Mouse (Mus musculus) CH12.LX (cell line): ENCODE data around the gene Gm28710. TPM values are rescaled to one million over a fixed set of nuclear protein-coding genes. Genes with fewer than 3 reads are reported as not detected.

ENCODE experiments used
- DNase-seq: peaks from one replicate; pipeline ENCODE4 v3.0.0-alpha.2; 2013; ENCODE audit errors: extremely low read depth
- H3K27ac ChIP-seq: 2 replicates; pipeline ENCODE4 v1.5.1; 2012; ENCODE audit warnings: low read depth, mild to moderate bottlenecking, control low read depth, moderate library complexity; ENCODE audit not compliant: insufficient read depth
- H3K27me3 ChIP-seq: replicated peaks from 2 replicates; pipeline ENCODE3; 2012; ENCODE audit warnings: inconsistent platforms
- H3K36me3 ChIP-seq, 2 experiments: replicated peaks in 1 of 2; 2 replicates each; pipeline versions ENCODE3 to v1.6.1; 2012; ENCODE audit warnings: inconsistent platforms in 1 of 2, low read length in 1 of 2, mild to moderate bottlenecking in 1 of 2, mixed read lengths in 1 of 2, moderate library complexity in 1 of 2; ENCODE audit not compliant: control insufficient read depth in 1 of 2, insufficient read depth in 1 of 2
- H3K4me1 ChIP-seq, 2 experiments: 2 replicates each; pipeline ENCODE4 v1.6.1; 2012; ENCODE audit warnings: inconsistent platforms in 1 of 2, moderate library complexity in 1 of 2; ENCODE audit not compliant: insufficient read depth in 2 of 2, control insufficient read depth in 1 of 2
- H3K4me2 ChIP-seq: 2 replicates; pipeline ENCODE4 v1.6.1; 2012; ENCODE audit warnings: low read depth, mild to moderate bottlenecking, control low read depth; ENCODE audit not compliant: poor library complexity, insufficient read depth, severe bottlenecking
- H3K4me3 ChIP-seq, 3 experiments: fragments of 150-350 bp in 1 of 3; sonication (generic) in 1 of 3; replicated peaks in 1 of 3; 2 replicates each; pipeline versions ENCODE3 to v1.5.1; 2011 to 2012; ENCODE audit warnings: low read depth in 2 of 3, low read length in 2 of 3, mild to moderate bottlenecking in 2 of 3, moderate library complexity in 2 of 3, control low read depth in 1 of 3, improper control_type of control experiment in 1 of 3, inconsistent platforms in 1 of 3, mixed read lengths in 1 of 3; ENCODE audit not compliant: poor library complexity in 1 of 3
- H3K79me2 ChIP-seq: replicated peaks from 2 replicates; pipeline ENCODE4 v1.6.1; 2012; ENCODE audit warnings: mild to moderate bottlenecking, moderate library complexity; ENCODE audit not compliant: control insufficient read depth, poor library complexity, insufficient read depth, severe bottlenecking; ENCODE audit errors: extremely low read depth
- H3K9ac ChIP-seq: 2 replicates; pipeline ENCODE4 v1.6.1; 2012; ENCODE audit warnings: low read depth, mild to moderate bottlenecking, control low read depth, moderate library complexity; ENCODE audit not compliant: insufficient read depth
- H3K9me3 ChIP-seq: replicated peaks from 2 replicates; pipeline ENCODE3; 2012; ENCODE audit warnings: low read length, inconsistent platforms, mixed read lengths
- BHLHE40 ChIP-seq: IDR thresholded peaks from 2 replicates; pipeline ENCODE4 v1.6.1; 2011; ENCODE audit warnings: mild to moderate bottlenecking, low read depth, low read length, improper control_type of control experiment
- CHD1 ChIP-seq: IDR thresholded peaks from 2 replicates; pipeline ENCODE4 v1.6.1; 2012; ENCODE audit warnings: low read depth, low read length, improper control_type of control experiment, inconsistent platforms
- CHD2 ChIP-seq: IDR thresholded peaks from 2 replicates; pipeline ENCODE4 v1.6.1; 2011; ENCODE audit warnings: low read length, improper control_type of control experiment
- ELF1 ChIP-seq: IDR thresholded peaks from 2 replicates; pipeline ENCODE4 v1.6.1; 2014; ENCODE audit warnings: low read depth, mild to moderate bottlenecking, inconsistent platforms, low read length, improper control_type of control experiment
- EP300 ChIP-seq: IDR thresholded peaks from 2 replicates; pipeline ENCODE4 v1.6.1; 2011; ENCODE audit warnings: low read length, improper control_type of control experiment
- GABPA ChIP-seq: IDR thresholded peaks from 2 replicates; pipeline ENCODE4 v1.6.1; 2012; ENCODE audit warnings: low read depth, low read length, improper control_type of control experiment, inconsistent platforms; ENCODE audit not compliant: insufficient replicate concordance
- HCFC1 ChIP-seq: IDR thresholded peaks from 2 replicates; pipeline ENCODE4 v1.6.1; 2012; ENCODE audit warnings: low read depth, mild to moderate bottlenecking, inconsistent platforms, low read length, improper control_type of control experiment
- KAT2A ChIP-seq: IDR thresholded peaks from 2 replicates; pipeline ENCODE4 v1.6.1; 2012; ENCODE audit warnings: low read length, improper control_type of control experiment, inconsistent platforms; ENCODE audit not compliant: insufficient replicate concordance
- MAFK ChIP-seq: IDR thresholded peaks from 2 replicates; pipeline ENCODE4 v1.6.1; 2011; ENCODE audit warnings: low read length, improper control_type of control experiment; ENCODE audit not compliant: insufficient replicate concordance
- MAX ChIP-seq: IDR thresholded peaks from 2 replicates; pipeline ENCODE4 v1.6.1; 2011; ENCODE audit warnings: low read length, improper control_type of control experiment
- MEF2A ChIP-seq: IDR thresholded peaks from 2 replicates; pipeline ENCODE4 v1.6.1; 2014; ENCODE audit warnings: low read depth, mild to moderate bottlenecking, inconsistent platforms, low read length, improper control_type of control experiment, borderline replicate concordance
- MXI1 ChIP-seq: IDR thresholded peaks from 2 replicates; pipeline ENCODE4 v1.6.1; 2011; ENCODE audit warnings: mild to moderate bottlenecking, low read depth, low read length, improper control_type of control experiment
- MYC ChIP-seq: IDR thresholded peaks from 2 replicates; pipeline ENCODE4 v1.6.1; 2011; ENCODE audit warnings: low read depth, mild to moderate bottlenecking, improper control_type of control experiment, low read length
- NELFE ChIP-seq: IDR thresholded peaks from 2 replicates; pipeline ENCODE4 v1.6.1; 2011; ENCODE audit warnings: low read depth, low read length, improper control_type of control experiment
- PAX5 ChIP-seq: IDR thresholded peaks from 2 replicates; pipeline ENCODE4 v1.6.1; 2012; ENCODE audit warnings: low read length, inconsistent platforms, mixed read lengths
- POLR2A ChIP-seq: IDR thresholded peaks from 2 replicates; pipeline ENCODE4 v1.6.1; 2011; ENCODE audit warnings: low read depth, mild to moderate bottlenecking, improper control_type of control experiment, low read length
- RAD21 ChIP-seq: IDR thresholded peaks from 2 replicates; pipeline ENCODE4 v1.6.1; 2011; ENCODE audit warnings: low read depth, mild to moderate bottlenecking, low read length, improper control_type of control experiment, moderate library complexity
- RCOR1 ChIP-seq: conservative IDR thresholded peaks from 2 replicates; pipeline ENCODE4 v1.6.1; 2012; ENCODE audit warnings: low read depth, mild to moderate bottlenecking, inconsistent platforms, low read length, improper control_type of control experiment
- SIN3A ChIP-seq: IDR thresholded peaks from 2 replicates; pipeline ENCODE4 v1.6.1; 2012; ENCODE audit warnings: low read length, improper control_type of control experiment, inconsistent platforms
- SMC3 ChIP-seq: IDR thresholded peaks from 2 replicates; pipeline ENCODE4 v1.6.1; 2011; ENCODE audit warnings: low read depth, low read length, improper control_type of control experiment
- TBP ChIP-seq: conservative IDR thresholded peaks from 2 replicates; pipeline ENCODE4 v1.6.1; 2011; ENCODE audit warnings: low read depth, low read length, improper control_type of control experiment
- UBTF ChIP-seq: IDR thresholded peaks from 2 replicates; pipeline ENCODE4 v1.6.1; 2012; ENCODE audit warnings: low read depth, mild to moderate bottlenecking, inconsistent platforms, low read length, improper control_type of control experiment, moderate library complexity
- USF1 ChIP-seq: IDR thresholded peaks from 2 replicates; pipeline ENCODE4 v1.6.1; 2014; ENCODE audit warnings: low read depth, mild to moderate bottlenecking, inconsistent platforms, low read length, improper control_type of control experiment
- USF2 ChIP-seq: conservative IDR thresholded peaks from 2 replicates; pipeline ENCODE4 v1.6.1; 2011; ENCODE audit warnings: low read depth, low read length, improper control_type of control experiment
- ZKSCAN1 ChIP-seq: IDR thresholded peaks from 2 replicates; pipeline ENCODE4 v1.6.1; 2012; ENCODE audit warnings: low read depth, inconsistent platforms, low read length, improper control_type of control experiment, borderline replicate concordance
- ZMIZ1 ChIP-seq: IDR thresholded peaks from 2 replicates; pipeline ENCODE4 v1.6.1; 2012; ENCODE audit warnings: low read depth, mild to moderate bottlenecking, inconsistent platforms, low read length, improper control_type of control experiment
- ZNF384 ChIP-seq: IDR thresholded peaks from 2 replicates; pipeline ENCODE4 v1.6.1; 2012; ENCODE audit warnings: low read depth, low read length, improper control_type of control experiment, inconsistent platforms
- dilution Hi-C: fragments of 300-500 bp; cut with MboI; formaldehyde crosslinking; loops from 2 replicates; pipeline ENCODE4 v1.14.3; 2020; ENCODE audit warnings: low sequenced_read_pairs; ENCODE audit not compliant: extremely low pct_unique_long_range_greater_than_20kb, extremely low pct_ligation_motif_present
- in situ Hi-C: fragments of 300-500 bp; cut with MboI; formaldehyde crosslinking; loops from 3 replicates; pipeline ENCODE4 v1.14.3; 2019; ENCODE audit warnings: low sequenced_read_pairs, low pct_ligation_motif_present, low pct_unique_long_range_greater_than_20kb, mixed read lengths
- polyA plus RNA-seq: library from polyadenylated mRNA; unstranded; fragments of >175 nt; gene quantifications from 2 replicates; pipeline ENCODE4 v1.2.1, GENCODE M21; 2012; ENCODE audit warnings: low read depth; ENCODE audit not compliant: insufficient read length
- total RNA-seq, 2 experiments: library from RNA; depleted of rRNA; stranded (reverse); fragments of 300-350 nt in 1 of 2; fragments of >200 nt in 1 of 2; gene quantifications; 2 replicates each; pipeline ENCODE4 v1.2.3; 2012 to 2014

Gene Gm28710
- total and polyA plus RNA-seq, 3 experiments: not detected

DNA sequence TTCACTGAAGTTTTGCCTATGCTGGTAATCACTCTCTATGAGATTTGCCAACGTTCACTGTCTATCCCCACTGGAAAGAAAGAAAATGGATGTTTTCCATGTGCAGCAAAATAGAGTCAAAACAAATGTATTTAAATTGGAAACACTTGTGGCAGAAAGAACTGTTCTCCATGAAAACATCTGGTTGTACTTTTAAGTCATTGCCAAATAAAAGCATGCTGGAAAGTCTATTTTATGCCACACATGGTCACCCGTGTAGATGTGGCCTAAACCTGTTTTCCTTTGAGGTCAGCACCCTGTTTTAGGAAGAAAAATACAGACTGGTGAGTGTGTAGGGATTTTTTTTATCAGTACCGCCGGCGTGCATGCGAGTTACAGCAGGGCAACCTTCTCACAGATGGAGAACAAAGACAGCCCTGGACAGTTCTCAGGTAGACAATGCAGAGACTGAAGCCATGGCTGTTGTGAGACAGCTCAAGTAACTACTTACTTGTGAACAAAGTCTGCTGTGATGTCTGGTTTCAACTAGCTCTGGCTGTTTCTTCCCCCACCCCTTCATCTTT is 12.9 kb upstream of the Gm28710 start:
- Histone ChIP-seq H3K27ac (no peak overlapping the region), H3K9me3 (no peaks in the 10 kb centered on the region), H3K27me3 (no peaks in the 10 kb centered on the region), H3K36me3 (no peaks in the 10 kb centered on the region), H3K4me3 (no peak overlapping the region), H3K4me1 (no peaks in the 10 kb centered on the region), H3K79me2 (no peaks in the 10 kb centered on the region), H3K9ac (no peak overlapping the region), H3K4me2 (no peak overlapping the region)
- TF ChIP-seq EP300: no peak
- TF ChIP-seq NELFE: no peak
- no peak for TF ChIP-seq SMC3
- no peak for TF ChIP-seq ELF1
- no peak for TF ChIP-seq CHD2
- dilution Hi-C loops: no loop called here
- DNase-seq: no peak
- in situ Hi-C loops: no loop called here

DNA sequence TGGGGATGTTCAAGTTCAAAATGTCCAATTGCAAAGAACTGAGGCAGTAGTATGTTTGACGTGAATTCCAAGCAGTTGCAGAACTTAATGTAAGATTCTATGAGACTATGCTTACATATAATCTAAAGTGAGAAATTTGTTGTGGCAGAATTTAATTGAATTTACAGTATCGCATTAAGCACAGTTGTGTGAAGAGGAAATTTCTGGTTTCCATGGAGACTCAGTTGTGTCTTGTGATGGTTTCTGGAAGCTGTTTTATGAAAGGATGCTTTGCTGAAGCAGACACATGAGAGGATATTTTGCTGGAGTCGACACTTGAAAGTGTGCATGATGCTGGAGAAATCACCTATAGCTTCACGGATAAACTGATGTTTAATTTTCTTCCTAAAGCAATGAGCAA is 6.0 kb upstream of the Gm28710 start:
- H3K79me2 ChIP-seq: no peaks in the 10 kb centered on the region
- H3K27me3 ChIP-seq: no peaks in the 10 kb centered on the region
- no peaks in the 10 kb centered on the region for H3K36me3 ChIP-seq
- no peak overlapping the region for H3K4me2 ChIP-seq
- no peak overlapping the region for H3K4me3 ChIP-seq
- no peak for DNase-seq
- in situ Hi-C loops (no loop called here), dilution Hi-C loops (no loop called here)
- H3K27ac ChIP-seq: no peak overlapping the region
- no peak overlapping the region for H3K9ac ChIP-seq
- H3K4me1 ChIP-seq: no peaks in the 10 kb centered on the region
- no peaks in the 10 kb centered on the region for H3K9me3 ChIP-seq
- no peak for TF ChIP-seq ZKSCAN1
- no peak for TF ChIP-seq UBTF
- TF ChIP-seq GABPA: no peak
- TF ChIP-seq ZNF384: no peak
- TF ChIP-seq MAFK: no peak
- no peak for TF ChIP-seq MXI1
- no peak for TF ChIP-seq RCOR1
- TF ChIP-seq USF2: no peak
- TF ChIP-seq ZMIZ1: no peak
- TF ChIP-seq USF1: no peak

DNA sequence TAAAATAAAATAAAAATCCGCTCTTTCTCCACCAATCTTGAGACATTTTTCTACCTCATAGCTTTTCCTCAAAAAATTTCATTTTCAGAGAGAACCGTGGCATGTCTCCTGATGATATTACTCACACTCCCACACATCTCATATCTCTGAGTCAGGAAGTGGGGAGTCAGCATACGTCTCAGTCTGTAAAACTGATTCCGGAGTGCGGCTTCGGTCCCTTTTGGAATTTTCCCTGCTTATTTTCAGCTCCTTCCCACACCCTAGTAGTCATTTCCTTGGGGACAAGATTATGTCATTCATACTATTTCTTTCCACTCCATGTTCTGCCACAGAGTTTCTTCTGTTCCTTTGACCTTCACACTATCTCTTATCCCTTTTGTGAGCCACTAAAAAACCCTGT is 3.4 kb downstream of the Gm28710 start:
- in situ Hi-C loops (no loop called here), dilution Hi-C loops (no loop called here)
- H3K4me2 ChIP-seq: no peak overlapping the region
- no peaks in the 10 kb centered on the region for H3K27me3 ChIP-seq
- no peaks in the 10 kb centered on the region for H3K9me3 ChIP-seq
- H3K9ac ChIP-seq: no peak overlapping the region
- no peaks in the 10 kb centered on the region for H3K4me1 ChIP-seq
- TF ChIP-seq SIN3A (no peak), POLR2A (no peak), SMC3 (no peak), EP300 (no peak), HCFC1 (no peak), RAD21 (no peak), TBP (no peak), MYC (no peak), PAX5 (no peak), CHD1 (no peak), UBTF (no peak), MEF2A (no peak), KAT2A (no peak), RCOR1 (no peak), BHLHE40 (no peak), MAX (no peak)
- H3K27ac ChIP-seq: no peak overlapping the region
- no peak overlapping the region for H3K4me3 ChIP-seq
- no peak for DNase-seq
- no peaks in the 10 kb centered on the region for H3K36me3 ChIP-seq
- no peaks in the 10 kb centered on the region for H3K79me2 ChIP-seq
